Mouse (Mus musculus): ENCODE data around the gene Upk3bl. TPM values are rescaled to one million over a fixed set of nuclear protein-coding genes. Genes with fewer than 3 reads are reported as not detected.
A peak's percentile ranks its signal among the peaks of the same experiment; 100 is the strongest.

Gene Upk3bl
- under 1 TPM in 2 of 4 experiments, not detected in 2; 0.43 to 0.63 TPM for total RNA-seq (2022)

- no peak for DNase-seq (ENCODE audit: low spot score in 2 of 2)
Measured at GRCm38 (mm10) chr5:136054301-136055077, at the start of gene Upk3bl. Gene Upk3bl, plus strand, starts transcription at chr5:136054492.

- DNase-seq (ENCODE audit: low spot score in 2 of 2), result no peak
Measured at GRCm38 (mm10) chr5:136004537-136004936, 49.8 kb upstream of the Upk3bl start.

GRCm38 (mm10) chr5:136007745-136008144, 46.5 kb upstream of the Upk3bl start:
- no peak for DNase-seq (ENCODE audit: low spot score in 2 of 2)

GRCm38 (mm10) chr5:136014877-136015276, 39.4 kb upstream of the Upk3bl start:
- no peak for DNase-seq (ENCODE audit: low spot score in 2 of 2)

GRCm38 (mm10) chr5:136015586-136015985, 38.7 kb upstream of the Upk3bl start:
- DNase-seq (ENCODE audit: low spot score in 2 of 2), result no peak

- no peak for DNase-seq (ENCODE audit: low spot score in 2 of 2)
Measured at GRCm38 (mm10) chr5:136016014-136016876, 38.0 kb upstream of the Upk3bl start.

- DNase-seq (ENCODE audit: low spot score in 2 of 2), result no peak
Measured at GRCm38 (mm10) chr5:136017262-136017661, 37.0 kb upstream of the Upk3bl start.

- no peak for DNase-seq (ENCODE audit: low spot score in 2 of 2)
Measured at GRCm38 (mm10) chr5:136018726-136019125, 35.6 kb upstream of the Upk3bl start.

GRCm38 (mm10) chr5:136019907-136020306, 34.4 kb upstream of the Upk3bl start:
- DNase-seq (ENCODE audit: low spot score in 2 of 2), result no peak

GRCm38 (mm10) chr5:136025712-136026111, 28.6 kb upstream of the Upk3bl start:
- no peak for DNase-seq (ENCODE audit: low spot score in 2 of 2)

- peak in 1 of 2 experiments; percentile 17 for DNase-seq (ENCODE audit: low spot score in 2 of 2)
Measured at GRCm38 (mm10) chr5:136026859-136027258, 27.4 kb upstream of the Upk3bl start.

- no peak for DNase-seq (ENCODE audit: low spot score in 2 of 2)
Measured at GRCm38 (mm10) chr5:136027612-136028311, 26.5 kb upstream of the Upk3bl start.

- DNase-seq (ENCODE audit: low spot score in 2 of 2), result no peak
Measured at GRCm38 (mm10) chr5:136034868-136035267, 19.4 kb upstream of the Upk3bl start.

- DNase-seq (ENCODE audit: low spot score in 2 of 2), result no peak
Measured at GRCm38 (mm10) chr5:136035285-136035684, 19.0 kb upstream of the Upk3bl start.

- DNase-seq (ENCODE audit: low spot score in 2 of 2), result no peak
Measured at GRCm38 (mm10) chr5:136036667-136037066, 17.6 kb upstream of the Upk3bl start.

- DNase-seq (ENCODE audit: low spot score in 2 of 2), result no peak
Measured at GRCm38 (mm10) chr5:136038258-136039214, 15.8 kb upstream of the Upk3bl start, which contains the start of gene Upk3b. Gene Upk3b, plus strand, starts transcription at chr5:136038496.

- no peak for DNase-seq (ENCODE audit: low spot score in 2 of 2)
Measured at GRCm38 (mm10) chr5:136040210-136040609, 14.1 kb upstream of the Upk3bl start.

GRCm38 (mm10) chr5:136041260-136041659, 13.0 kb upstream of the Upk3bl start:
- DNase-seq (ENCODE audit: low spot score in 2 of 2), result no peak

- no peak for DNase-seq (ENCODE audit: low spot score in 2 of 2)
Measured at GRCm38 (mm10) chr5:136041666-136042065, 12.6 kb upstream of the Upk3bl start.

- no peak for DNase-seq (ENCODE audit: low spot score in 2 of 2)
Measured at GRCm38 (mm10) chr5:136044865-136045264, 9.4 kb upstream of the Upk3bl start.
